Mouse (Mus musculus): ENCODE data around the gene Ralb.
A peak's percentile ranks its signal among the peaks of the same experiment; 100 is the strongest.

Ralb gene

DNA sequence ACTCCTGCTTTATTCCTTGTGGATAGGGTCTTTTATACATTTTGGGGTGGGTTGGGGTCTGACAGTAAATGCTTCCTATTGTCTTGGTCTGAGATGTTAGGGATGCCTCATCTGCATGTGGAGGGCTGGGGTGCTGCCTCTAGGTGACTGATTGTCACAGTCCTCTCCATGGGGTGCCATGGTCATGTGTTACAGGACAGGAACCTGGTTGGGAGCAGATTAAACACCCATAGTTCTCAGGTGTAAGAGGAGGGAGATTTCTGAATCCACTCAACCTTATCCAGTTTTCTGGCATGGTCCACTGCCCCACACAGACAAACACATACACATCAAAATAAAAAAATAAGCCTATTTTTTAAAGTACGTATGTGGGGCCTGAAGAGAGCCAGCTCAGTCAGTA is 12.1 kb downstream of the Ralb start:
- no peak for DNase-seq (ENCODE audit: low spot score)

DNA sequence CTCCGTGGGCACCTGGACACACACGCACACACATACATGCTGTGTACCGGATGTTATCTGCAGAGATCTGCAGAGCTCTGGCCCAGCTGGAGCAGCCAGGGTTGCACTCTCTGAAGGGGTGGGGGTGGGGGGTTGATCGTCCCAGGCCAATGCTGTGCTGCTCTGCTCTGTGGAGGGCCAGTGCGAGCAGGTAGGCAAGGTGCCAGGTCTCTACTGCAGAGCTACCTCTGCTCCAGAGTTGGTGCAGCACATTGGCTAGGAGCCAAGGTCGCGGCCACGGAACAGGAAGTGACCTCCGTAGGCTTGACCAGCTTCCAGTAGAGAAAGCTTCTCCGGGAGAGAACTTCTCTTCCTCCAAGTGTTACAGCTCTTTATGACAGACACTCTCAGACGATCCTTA is 12.5 kb downstream of the Ralb start:
- no peak for DNase-seq (ENCODE audit: low spot score)

DNA sequence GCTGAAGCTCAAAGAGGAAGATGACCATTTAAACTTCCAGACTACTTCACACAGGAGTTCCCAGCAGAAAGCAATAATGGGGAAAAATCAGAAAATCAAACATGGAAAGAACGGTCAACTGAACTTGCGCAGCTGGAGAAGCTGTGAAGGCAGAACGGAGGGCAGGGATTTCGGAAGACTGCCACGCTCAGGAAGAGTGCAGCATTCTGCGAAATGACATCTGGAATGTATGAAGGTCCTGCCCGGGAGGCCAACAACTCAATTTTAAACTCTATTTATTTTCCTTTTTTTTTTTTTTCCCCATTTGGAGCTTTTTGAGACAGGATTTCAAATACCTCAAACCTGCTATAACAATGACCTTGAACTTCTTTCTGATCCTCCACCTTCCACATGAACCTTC is 13.8 kb downstream of the Ralb start:
- DNase-seq (ENCODE audit: low spot score) = no peak

DNA sequence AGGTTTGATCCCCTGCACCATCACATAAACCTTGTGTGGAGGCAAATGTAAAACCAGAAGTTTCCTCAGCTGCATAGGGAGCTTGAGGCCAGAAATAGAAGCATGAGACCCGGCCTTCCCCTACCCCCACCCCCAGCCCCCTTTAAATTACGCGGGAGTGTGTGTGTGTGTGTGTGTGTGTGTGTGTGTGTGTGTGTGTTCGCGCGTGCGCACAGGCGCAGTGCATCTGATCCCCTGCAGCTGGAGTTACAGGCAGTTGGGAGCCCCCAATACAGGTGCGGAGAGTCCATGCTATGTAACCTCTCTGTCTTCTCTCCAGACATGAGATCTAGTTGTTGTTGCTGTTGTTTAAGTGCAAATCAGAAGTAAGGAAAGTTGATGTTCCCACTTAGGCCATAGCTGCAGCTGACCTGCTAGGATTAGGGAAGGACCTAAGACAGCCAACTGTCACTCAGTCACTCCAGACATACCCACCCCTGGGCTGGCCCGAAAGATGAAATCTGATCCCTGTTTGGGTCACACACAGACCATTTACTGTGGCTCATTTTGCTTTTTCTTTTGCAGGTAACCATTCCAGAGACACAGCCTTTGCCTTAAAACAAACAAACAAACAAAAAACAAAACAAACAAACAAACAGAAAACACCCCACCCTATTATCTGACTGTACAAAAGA is 16.5 kb downstream of the Ralb start:
- DNase-seq (ENCODE audit: low spot score) = no peak

DNA sequence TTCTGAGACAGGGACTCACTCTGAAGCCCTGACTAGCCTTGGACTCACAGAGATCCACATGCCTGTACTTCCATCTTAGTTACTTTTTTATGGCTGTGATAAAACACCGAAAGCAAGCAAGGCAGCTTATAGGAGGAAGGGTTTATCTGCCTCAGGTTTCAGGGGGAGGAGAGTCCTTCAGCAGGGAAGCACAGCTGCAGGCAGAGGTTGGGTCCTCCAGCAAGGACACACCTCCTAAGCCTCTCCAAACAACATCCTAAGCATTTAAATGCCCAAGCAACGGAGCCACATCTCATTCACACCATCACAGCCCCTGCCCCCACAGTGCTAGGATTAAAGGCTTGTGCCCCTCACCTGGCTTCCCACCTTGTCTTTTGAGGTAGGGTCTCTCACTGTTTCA is 18.8 kb downstream of the Ralb start:
- DNase-seq (ENCODE audit: low spot score) = no peak

DNA sequence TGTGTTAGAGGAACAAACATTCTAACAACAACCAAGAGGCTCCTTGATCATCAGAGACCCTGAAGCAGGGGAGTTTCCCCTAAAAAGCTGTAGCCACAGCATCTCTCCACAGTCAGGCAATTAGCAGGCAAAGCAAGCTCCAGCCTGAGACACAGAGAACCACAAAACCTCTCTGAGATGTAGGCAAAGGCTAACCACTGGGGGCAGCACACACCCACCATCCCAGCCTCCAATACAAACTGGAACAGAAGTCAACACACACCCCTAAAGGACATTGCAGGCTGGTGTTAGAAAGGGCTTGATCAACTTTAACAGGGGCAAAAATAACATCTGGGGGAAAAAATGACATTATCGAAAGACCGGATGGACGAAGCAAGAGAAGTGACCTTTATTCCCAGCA is 20.1 kb downstream of the Ralb start:
- DNase-seq (ENCODE audit: low spot score) = no peak

DNA sequence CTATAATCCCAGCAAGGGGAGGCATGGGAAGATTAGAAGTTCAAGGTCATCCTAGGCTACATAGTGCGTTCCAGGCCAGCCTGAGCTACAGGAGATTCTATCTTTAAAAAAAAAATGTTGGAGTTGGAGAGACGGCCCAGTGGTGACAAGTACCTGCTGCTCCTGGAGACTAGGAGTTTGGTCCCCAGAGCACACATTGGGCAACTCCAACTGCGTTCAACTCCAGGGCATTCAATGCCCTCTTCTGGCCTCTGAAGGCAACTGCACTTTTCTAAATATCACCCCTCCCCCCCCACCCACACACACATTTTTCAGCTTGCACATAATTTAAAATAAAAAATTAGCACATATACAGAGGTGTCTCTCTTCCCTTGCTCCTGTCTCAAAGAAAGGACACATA is 21.7 kb downstream of the Ralb start:
- no peak for DNase-seq (ENCODE audit: low spot score)

DNA sequence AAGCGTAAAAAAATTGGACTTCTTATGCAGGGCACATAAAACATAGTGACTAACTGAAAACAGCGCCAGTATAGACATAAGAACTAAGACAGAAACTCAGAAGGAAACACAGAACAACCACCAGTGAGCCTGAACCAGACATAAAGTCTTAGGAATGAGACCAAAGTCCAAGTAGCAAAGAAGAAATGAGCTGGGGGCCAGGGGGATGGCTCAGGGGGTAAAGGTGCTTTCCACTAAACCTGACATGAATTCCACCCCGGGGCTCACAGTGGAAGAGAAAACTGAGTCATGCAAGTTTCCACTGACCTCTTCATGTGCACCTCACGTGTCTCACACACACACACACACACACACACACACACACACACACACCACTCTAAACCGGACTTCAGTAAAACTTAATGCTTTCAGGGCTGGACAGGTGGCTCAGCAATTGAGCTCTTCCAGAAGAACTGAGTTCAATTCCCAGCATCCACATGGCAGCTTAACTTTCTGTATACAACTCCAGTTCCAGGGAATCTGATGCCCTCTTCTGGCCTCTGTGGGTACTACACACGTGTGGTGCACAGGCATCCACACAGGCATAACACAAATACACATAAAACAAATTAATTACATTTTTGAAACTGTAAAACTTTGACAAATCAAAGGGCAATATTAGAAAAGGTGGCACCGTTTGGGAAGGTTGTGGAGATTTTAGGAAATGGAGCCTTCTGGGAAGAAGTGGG is 23.2 kb downstream of the Ralb start:
- no peak for DNase-seq (ENCODE audit: low spot score)

DNA sequence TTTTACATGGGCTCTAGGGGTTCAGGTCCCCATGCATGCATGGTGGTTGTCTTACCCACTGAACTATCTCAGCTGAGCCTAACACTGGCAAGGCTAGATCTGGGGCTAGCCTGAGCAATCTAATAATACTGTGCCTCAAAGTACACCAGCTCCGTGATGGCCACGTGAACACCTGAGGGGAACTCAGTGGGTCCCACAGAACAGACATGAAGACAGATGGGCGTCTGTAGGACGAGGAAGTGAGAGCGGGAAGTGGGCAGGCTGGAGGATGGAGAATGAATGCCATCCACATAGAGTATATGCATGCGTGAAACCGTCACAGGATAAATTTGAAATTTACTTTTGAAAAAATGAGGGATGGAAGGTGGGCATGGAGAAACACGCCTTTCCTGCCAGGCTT is 23.9 kb downstream of the Ralb start:
- no peak for DNase-seq (ENCODE audit: low spot score)

DNA sequence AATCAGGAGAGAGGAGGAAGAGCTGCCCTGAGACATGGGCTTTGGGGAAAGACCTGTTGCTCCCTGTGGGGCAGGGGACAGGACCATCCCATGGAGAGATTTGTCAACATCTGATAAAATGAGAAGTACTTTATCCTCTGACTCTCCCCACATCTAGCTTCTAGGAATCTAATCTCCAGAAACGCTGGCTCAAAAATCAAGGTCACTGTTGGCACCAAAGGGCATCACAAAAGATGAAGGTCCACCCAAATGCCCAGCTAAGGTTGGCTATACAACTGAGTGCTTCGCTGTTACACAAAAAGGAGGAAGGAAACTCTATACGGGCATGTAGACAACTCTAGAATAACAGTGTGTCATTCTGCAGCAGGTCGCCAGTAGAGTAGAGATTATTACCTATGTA is 25.0 kb downstream of the Ralb start:
- no peak for DNase-seq (ENCODE audit: low spot score)

DNA sequence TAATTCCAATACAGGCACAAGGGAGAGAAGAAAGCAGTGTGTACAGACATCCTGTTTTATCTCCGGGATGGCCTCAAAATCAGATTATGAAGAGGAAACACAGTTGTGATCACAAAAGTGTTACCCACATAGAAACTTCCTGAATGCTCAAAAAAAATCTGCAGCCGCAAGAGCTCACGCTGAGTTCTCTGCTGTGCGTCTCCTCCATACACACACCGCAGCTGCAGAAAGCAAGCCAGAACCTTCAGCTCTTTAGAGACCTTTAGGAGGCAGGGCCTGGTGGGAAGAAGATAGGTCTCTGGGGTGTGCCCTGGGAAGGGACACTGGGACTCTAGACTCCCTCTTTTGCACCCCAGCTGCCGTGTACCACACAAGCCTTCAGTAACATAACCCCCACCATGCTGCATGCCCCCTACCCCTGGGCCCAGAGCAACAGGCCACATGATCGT is 27.7 kb downstream of the Ralb start:
- DNase-seq (ENCODE audit: low spot score) = no peak

DNA sequence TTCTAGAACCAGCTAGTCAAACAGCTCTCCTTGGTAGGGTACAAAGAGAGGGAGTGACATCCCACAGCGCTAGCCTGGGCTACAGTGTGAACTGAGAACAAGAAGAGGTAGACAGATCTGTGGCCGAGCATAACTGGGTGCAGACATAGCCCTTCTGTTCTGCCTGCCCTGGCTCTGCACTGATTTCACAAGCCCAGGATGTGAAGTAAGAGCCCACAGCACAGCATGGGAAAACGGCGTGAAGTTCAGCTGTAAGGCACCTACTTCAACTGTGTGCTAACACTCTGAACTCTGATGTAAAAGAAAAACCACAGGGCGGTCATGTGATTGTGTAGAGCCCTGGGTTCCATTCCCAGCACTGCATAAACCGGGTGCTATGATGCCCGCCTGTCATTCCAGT is 29.9 kb downstream of the Ralb start:
- no peak for DNase-seq (ENCODE audit: low spot score)

DNA sequence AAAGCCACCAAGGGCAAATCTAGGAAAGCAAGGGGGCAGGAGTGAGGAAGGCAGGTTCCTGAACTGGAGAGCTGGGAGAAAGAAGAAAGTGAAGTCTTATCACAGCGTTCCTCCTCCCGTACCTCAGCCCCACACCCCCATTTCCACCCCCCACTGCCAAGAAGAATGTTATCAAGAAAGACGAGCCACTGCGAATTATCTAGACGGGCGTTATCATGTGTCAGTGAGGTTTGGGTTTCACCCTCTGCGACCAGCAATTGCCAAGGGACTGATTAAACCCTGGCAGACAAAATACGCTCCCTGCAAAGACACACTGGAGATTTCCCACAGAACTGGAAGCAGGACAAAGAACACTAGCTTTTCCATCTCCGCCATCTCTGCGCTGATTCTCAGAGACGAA is 31.9 kb downstream of the Ralb start:
- DNase-seq (ENCODE audit: low spot score) = no peak

DNA sequence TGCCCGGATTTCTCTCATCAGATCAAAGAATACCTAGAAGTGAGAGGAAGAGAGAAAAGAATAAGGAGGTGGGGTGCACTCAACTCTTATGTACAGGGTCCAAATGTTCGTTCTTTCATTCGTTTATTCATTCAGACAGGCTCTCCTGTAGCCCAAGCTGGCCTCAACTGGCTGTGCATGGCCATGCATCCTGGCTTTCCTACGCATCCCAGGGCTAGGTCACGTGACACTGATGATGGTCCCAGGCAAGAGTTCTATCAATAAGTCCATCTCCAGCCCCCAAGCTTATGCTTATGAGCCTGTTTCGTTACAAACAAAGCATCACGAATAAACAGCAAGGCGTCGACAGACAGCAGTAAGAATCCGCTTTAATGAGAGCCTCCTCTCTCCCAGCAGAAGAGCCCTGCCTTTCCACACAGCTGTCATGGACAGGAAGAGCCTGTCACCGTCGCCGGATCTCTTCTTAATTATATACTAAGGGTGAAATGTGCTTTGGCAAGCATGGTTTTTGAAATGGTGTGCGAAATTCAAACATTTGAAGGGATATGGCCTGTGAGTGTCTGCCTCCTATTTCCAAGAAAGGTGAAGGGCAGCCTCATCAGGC is 32.7 kb downstream of the Ralb start:
- no peak for DNase-seq (ENCODE audit: low spot score)

DNA sequence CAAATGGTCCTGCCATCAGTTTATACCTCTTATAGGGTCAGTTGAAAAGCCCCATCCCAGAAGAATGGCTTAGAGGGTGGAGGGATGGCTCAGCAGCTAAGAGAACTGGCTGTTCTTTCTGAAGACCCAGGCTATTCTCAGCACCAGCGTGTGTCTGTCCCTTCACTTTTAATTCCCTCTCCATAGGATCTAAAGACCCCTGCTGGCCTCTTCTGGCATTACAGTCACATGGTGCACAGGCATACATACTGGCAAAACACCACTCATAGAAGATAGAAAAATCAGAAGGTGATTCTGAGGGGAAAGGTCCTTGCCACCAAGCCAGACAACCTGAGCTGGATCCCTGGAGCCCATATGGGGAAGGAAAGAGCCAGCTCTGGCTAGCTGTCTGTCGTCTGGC is 41.2 kb downstream of the Ralb start:
- peak; percentile 12 for DNase-seq (ENCODE audit: low spot score)

DNA sequence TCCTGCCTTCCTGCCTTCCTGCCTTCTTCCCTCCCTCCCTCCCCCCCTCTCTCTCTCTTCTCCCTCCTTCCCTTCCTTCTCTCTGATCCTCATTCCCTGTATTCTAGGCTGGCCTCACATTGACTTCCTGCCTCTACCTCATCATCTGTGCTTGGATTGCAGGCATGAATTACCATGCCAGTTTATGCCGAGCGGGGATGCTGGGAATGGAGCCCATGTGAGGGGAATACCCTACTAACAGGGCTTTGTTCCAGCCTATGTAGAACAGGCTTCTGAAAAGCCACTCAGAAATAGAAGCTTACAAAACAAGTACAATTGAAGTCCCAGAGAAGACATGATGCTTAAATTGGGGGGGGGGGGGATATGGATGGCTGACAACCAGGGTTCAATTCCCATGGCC is 44.5 kb downstream of the Ralb start:
- no peak for DNase-seq (ENCODE audit: low spot score)

DNA sequence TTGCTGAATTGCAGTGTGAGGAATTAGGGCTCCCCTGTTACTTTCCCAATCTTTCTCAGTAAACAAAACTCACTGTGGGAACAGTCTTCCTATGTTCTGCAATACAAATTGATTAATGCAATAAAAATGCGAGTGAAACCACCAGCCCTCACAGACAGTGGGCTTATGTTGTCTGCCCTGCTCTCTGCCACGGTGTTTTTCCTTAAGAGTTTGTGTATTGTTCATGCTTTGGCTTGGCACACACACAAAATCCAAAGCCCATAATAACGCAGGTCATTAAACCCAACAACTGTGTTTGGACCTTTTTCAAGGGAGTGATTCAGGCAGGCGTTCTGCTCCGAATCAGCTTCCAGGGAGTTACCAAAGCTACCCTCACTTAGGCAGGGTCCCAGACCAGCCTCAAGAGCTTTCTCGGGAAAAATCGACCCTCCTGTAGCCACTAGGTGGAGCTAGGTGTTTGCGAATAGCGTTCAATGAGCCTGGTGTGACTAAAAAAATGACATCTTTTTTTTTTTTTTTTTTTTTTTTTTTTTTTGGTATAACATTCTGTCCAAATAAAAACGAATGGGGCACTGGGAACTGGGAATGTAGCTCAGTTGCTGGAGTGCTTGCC is 46.5 kb downstream of the Ralb start:
- DNase-seq (ENCODE audit: low spot score) = peak; percentile 12

DNA sequence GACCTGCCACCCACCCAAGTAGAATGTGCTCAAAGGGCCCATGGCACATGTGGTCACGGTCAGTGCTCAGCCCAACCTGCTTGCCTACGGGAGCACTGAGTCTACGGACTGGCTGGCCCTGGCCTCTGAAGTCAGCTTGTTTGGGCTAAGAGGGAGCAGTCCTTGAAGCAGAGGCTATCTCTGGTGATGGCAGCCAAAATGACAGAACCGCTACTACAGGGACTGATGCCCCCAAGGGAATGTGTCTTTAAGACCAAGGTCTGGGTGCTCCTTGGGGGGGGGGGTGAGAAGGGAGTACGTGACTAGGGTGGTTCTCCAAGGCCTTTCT is 47.1 kb downstream of the Ralb start:
- no peak for DNase-seq (ENCODE audit: low spot score)

DNA sequence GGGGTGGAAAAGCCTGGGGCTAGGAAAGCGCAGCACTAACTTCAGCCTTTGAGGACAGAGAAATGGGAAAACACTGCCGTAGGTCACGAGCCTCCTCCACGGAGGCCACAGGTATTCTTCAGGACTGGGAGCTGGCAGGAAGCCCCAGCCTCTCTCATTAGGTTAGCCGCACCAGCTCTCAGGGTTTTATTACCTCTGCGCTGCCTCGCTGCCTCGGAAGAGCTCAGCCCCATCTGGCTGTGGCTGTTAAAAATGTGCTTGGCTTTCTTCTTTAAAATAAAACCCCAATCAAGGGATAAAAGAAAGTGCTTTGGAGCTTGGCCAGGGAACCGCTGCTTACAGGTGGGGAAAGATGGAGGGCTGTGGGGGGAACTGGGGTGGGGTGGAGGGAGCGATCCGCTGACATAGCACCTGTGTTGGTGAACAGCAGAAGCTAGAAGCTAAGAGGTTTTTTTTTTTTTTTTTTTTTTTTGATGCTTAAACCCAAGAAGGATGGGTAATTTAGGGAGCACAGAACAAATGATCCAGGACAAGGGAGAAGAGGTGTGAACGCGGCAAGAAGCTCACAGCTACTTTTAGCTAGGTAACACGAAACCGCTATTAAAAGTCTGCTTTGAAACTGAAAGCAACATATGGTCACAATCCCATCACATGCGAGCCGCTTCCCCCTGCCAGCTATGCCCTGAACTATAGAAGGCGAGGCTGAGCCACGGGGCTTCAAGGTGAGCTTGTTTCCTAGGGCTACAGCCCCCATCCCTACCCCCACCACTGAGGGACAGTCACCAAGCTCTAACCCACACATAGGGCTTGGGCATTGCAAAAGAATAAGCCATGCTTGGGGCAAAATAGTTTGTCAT is 47.7 kb downstream of the Ralb start:
- no peak for DNase-seq (ENCODE audit: low spot score)

DNA sequence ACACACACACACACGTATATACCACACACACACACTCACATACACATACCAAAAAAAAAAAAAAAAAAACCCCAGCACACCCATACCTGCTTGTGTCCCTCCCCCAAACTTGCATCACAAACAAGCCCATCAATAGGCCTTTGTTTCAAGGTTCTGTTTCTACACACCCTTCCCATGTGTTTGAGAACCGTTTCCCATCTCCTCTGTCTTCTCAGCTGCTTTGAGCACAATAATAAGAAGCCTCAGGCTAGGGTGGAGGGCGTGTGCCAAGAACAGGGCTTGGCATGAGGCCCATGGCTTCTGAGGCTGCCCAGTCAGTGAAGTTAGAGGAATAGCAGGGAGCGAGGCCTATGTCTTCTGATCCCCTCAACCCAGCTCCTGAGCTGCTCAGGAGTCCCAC is 50.9 kb downstream of the Ralb start:
- no peak for DNase-seq (ENCODE audit: low spot score)

DNA sequence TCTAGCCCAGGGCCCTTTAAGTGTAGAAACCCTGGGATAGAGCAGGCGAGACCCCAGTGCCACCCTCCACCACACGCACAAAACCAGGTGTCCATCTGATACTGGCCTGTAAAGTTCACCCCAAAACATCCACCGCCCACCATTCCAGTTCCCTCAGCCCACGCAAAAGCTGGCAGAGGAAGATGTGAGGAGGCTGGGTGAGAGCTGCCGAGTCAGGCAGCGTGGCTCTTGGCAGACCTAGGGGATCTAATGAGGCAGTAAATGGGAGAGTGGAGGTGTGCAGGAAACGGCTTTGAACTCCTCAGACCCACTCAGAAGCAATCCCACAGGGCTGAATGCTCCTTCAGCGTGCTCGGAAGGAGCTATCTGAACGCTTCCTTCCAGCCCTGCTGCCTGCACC is 53.2 kb downstream of the Ralb start:
- DNase-seq (ENCODE audit: low spot score) = no peak

DNA sequence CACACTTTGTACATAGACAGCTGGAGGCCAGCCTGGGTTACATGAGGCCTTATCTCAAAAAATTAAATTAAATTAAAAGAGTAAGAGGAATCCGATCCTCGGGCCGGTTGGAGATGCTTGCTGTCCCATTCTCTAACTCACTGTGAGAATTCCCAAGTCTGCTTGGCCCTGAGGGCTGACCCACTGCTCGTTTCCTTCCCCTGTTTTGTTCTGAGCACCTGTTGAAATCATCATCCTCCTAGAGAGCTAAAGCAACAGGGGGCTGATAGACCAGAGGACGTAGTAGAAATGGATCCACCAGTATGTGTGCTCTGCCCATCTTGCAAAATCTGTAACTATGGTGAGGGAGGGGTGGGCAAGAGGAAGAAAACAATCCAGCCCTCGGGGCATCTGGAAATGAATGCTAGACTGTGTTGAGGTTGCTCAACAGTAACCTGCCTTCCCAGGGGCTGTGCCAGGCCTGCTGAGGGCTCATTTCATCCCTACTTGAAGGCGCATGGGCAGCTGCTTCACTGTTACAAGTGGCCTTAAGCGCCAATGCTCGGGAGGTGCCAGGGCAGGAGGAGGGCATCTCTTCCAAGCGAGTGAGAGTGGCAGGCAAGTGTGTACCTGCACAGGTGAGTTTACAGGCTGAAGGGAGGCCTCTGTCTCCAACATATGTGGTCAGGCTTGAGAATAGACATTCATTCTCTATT is 53.8 kb downstream of the Ralb start:
- DNase-seq (ENCODE audit: low spot score) = no peak
